Mouse (Mus musculus): ENCODE measurements around the gene Oaz1. TPM values are rescaled to one million over a fixed set of nuclear protein-coding genes. Genes with fewer than 3 reads are reported as not detected.
A peak's percentile ranks its signal among the peaks of the same experiment; 100 is the strongest.

The Oaz1 gene
- polyA plus RNA-seq, 1 experiment from 2014 or later, result 1,786 TPM

GRCm38 (mm10) chr10:80857386-80857785 is 30.9 kb downstream of the Oaz1 start:
- H3K4me1 ChIP-seq, result peaks cover 34% of the 10 kb centered on the region

GRCm38 (mm10) chr10:80857848-80858247 is 31.4 kb downstream of the Oaz1 start:
- no peak for ATAC-seq (ENCODE audit: insufficient number of reproducible peaks, insufficient read depth, low FRiP score, low TSS enrichment)
- no peaks in the 10 kb centered on the region for H3K9me3 ChIP-seq
- no peaks in the 10 kb centered on the region for H3K27me3 ChIP-seq
- peak overlapping the region; percentile 44 for H3K9ac ChIP-seq
- H3K4me3 ChIP-seq, result no peak overlapping the region
- peak overlapping the region; percentile 60 for H3K27ac ChIP-seq
- H3K36me3 ChIP-seq, result peaks cover 21% of the 10 kb centered on the region
- 0 out of 2 replicates have a peak overlapping the region, but pooled peaks have one; percentile 9 for H3K4me2 ChIP-seq (replicated peaks)
- WGBS, result 53% methylated on average over 3 of the region's 3 CpGs
- peaks cover 34% of the 10 kb centered on the region for H3K4me1 ChIP-seq

More at GRCm38 (mm10) chr10:80857386-80857785, 30.9 kb downstream of the Oaz1 start:
- H3K9me3 ChIP-seq, result no peaks in the 10 kb centered on the region
- no peaks in the 10 kb centered on the region for H3K27me3 ChIP-seq
- peak overlapping the region; percentile 98; the same call in 1 of the 2 replicates for H3K4me2 ChIP-seq (replicated peaks)
- H3K4me3 ChIP-seq, result no peak overlapping the region
- no peak for ATAC-seq (ENCODE audit: insufficient number of reproducible peaks, insufficient read depth, low FRiP score, low TSS enrichment)
- WGBS, result 32% methylated on average over 8 of the region's 8 CpGs
- peak overlapping the region; percentile 60 for H3K27ac ChIP-seq
- peaks cover 19% of the 10 kb centered on the region for H3K36me3 ChIP-seq
- H3K9ac ChIP-seq, result peak overlapping the region; percentile 44

GRCm38 (mm10) chr10:80858350-80858935 is 32.0 kb downstream of the Oaz1 start:
- Histone ChIP-seq H3K27me3 (no peaks in the 10 kb centered on the region), H3K36me3 (peaks cover 22% of the 10 kb centered on the region), H3K4me3 (no peak overlapping the region), H3K9me3 (no peaks in the 10 kb centered on the region), H3K27ac (0 out of 2 replicates have a peak overlapping the region, but pooled peaks have one; percentile 60), H3K9ac (peak overlapping the region; percentile 44; the same call in 1 of the 2 replicates), H3K4me2 (replicated peaks) (no peak overlapping the region), H3K4me1 (peaks cover 33% of the 10 kb centered on the region)
- WGBS, result 82% methylated on average over 7 of the region's 7 CpGs
- ATAC-seq (ENCODE audit: insufficient number of reproducible peaks, insufficient read depth, low FRiP score, low TSS enrichment), result no peak

DNA sequence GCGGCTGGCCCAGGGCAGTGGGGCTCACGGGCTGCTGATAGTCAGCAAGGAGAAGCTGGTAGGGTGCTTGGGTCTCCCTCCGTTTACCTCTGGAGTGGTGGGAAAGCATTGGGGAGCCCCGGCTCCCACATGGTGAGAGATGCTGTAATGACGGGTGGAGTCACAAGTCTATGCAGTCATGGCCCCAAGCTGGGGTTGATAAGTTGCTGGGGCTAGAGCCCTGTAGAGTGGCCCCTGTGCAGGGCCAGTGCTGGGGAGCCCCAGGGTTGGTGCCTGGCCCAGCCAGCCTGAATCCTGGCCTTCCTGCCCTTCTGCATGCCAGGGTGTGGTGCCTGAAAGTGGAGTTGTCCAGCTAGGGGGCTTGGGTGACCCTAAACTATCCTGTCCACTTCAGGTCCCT is 35.8 kb downstream of the Oaz1 start:
- Histone ChIP-seq H3K27ac (no peak overlapping the region), H3K4me3 (no peak overlapping the region), H3K27me3 (no peaks in the 10 kb centered on the region), H3K36me3 (peaks cover 50% of the 10 kb centered on the region), H3K4me2 (replicated peaks) (no peak overlapping the region), H3K4me1 (peaks cover 5% of the 10 kb centered on the region; the same call in 1 of the 2 replicates), H3K9ac (no peak overlapping the region), H3K9me3 (no peaks in the 10 kb centered on the region)
- WGBS, result 91% methylated on average over 5 of the region's 5 CpGs
- ATAC-seq (ENCODE audit: insufficient number of reproducible peaks, insufficient read depth, low FRiP score, low TSS enrichment), result no peak

- Histone ChIP-seq H3K4me3 (no peak overlapping the region), H3K27ac (no peak overlapping the region), H3K9me3 (no peaks in the 10 kb centered on the region), H3K4me1 (no peaks in the 10 kb centered on the region), H3K27me3 (no peaks in the 10 kb centered on the region), H3K36me3 (peaks cover 60% of the 10 kb centered on the region), H3K9ac (no peak overlapping the region), H3K4me2 (replicated peaks) (no peak overlapping the region)
- WGBS, result 91% methylated on average over 16 of the region's 16 CpGs
- no peak for ATAC-seq (ENCODE audit: insufficient number of reproducible peaks, insufficient read depth, low FRiP score, low TSS enrichment)
Measured at GRCm38 (mm10) chr10:80864446-80864845, 38.0 kb downstream of the Oaz1 start.

GRCm38 (mm10) chr10:80870993-80871392 is 44.5 kb downstream of the Oaz1 start:
- 92% methylated on average over 1 of the region's 6 CpGs for WGBS
- Histone ChIP-seq H3K4me2 (replicated peaks) (no peak overlapping the region), H3K36me3 (peaks cover 23% of the 10 kb centered on the region), H3K4me3 (no peak overlapping the region), H3K4me1 (no peaks in the 10 kb centered on the region), H3K27me3 (no peaks in the 10 kb centered on the region), H3K27ac (no peak overlapping the region), H3K9me3 (no peaks in the 10 kb centered on the region), H3K9ac (no peak overlapping the region)
- no peak for ATAC-seq (ENCODE audit: insufficient number of reproducible peaks, insufficient read depth, low FRiP score, low TSS enrichment)

GRCm38 (mm10) chr10:80871581-80871980 is 45.1 kb downstream of the Oaz1 start, which contains the start of gene Tmprss9:
Gene Tmprss9 (plus strand): TSS chr10:80871848.
- no peak within 1 kb of the TSS for H3K4me3 ChIP-seq
- H3K27me3 ChIP-seq, result no peaks in the 10 kb centered on the region
- no peak for ATAC-seq (ENCODE audit: insufficient number of reproducible peaks, insufficient read depth, low FRiP score, low TSS enrichment)
- peaks cover 18% of the 10 kb centered on the region for H3K36me3 ChIP-seq
- no peak within 1 kb of the TSS for H3K9ac ChIP-seq
- no peaks in the 10 kb centered on the region for H3K9me3 ChIP-seq
- H3K4me1 ChIP-seq, result no peaks in the 10 kb centered on the region
- WGBS, result 29% methylated on average over 9 of the region's 9 CpGs
- H3K27ac ChIP-seq, result no peak within 1 kb of the TSS
- H3K4me2 ChIP-seq (replicated peaks), result no peak within 1 kb of the TSS

DNA sequence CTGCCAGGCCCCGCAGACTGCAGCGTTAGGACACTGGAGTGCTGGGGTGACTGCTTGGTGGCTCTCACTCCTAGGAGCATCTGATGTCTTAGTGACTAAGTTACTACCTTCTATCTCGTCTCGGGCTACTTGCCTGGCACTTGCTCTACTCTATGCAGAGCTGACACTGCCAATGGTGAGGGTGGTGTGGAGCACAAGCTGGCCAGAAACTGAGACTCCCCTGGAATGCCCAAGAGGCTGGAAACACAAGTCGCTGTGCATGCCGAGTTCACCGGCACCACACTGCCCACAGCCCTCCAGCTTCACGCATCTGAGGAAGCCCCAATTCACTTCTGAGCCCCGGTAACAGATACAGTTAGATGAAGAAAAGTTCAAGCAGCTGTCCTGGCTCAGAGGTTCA is 47.6 kb downstream of the Oaz1 start:
- no peak overlapping the region for H3K27ac ChIP-seq
- H3K27me3 ChIP-seq, result no peaks in the 10 kb centered on the region
- H3K4me3 ChIP-seq, result no peak overlapping the region
- ATAC-seq (ENCODE audit: insufficient number of reproducible peaks, insufficient read depth, low FRiP score, low TSS enrichment), result no peak
- H3K4me2 ChIP-seq (replicated peaks), result no peak overlapping the region
- H3K9me3 ChIP-seq, result no peaks in the 10 kb centered on the region
- H3K9ac ChIP-seq, result no peak overlapping the region
- H3K4me1 ChIP-seq, result no peaks in the 10 kb centered on the region
- H3K36me3 ChIP-seq, result no peaks in the 10 kb centered on the region
- 85% methylated on average over 9 of the region's 9 CpGs for WGBS

GRCm38 (mm10) chr10:80876028-80876427 is 49.6 kb downstream of the Oaz1 start:
- ATAC-seq (ENCODE audit: insufficient number of reproducible peaks, insufficient read depth, low FRiP score, low TSS enrichment), result no peak
- WGBS, result 30% methylated on average over 5 of the region's 5 CpGs
- Histone ChIP-seq H3K4me2 (replicated peaks) (no peak overlapping the region), H3K9me3 (no peaks in the 10 kb centered on the region), H3K9ac (no peak overlapping the region), H3K27ac (no peak overlapping the region), H3K36me3 (no peaks in the 10 kb centered on the region), H3K27me3 (no peaks in the 10 kb centered on the region), H3K4me3 (no peak overlapping the region), H3K4me1 (no peaks in the 10 kb centered on the region)

GRCm38 (mm10) chr10:80876594-80876993 is 50.1 kb downstream of the Oaz1 start:
- no peak overlapping the region for H3K4me3 ChIP-seq
- 29% methylated on average over 3 of the region's 3 CpGs for WGBS
- H3K27ac ChIP-seq, result no peak overlapping the region
- ATAC-seq (ENCODE audit: insufficient number of reproducible peaks, insufficient read depth, low FRiP score, low TSS enrichment), result no peak
- no peaks in the 10 kb centered on the region for H3K36me3 ChIP-seq
- H3K9me3 ChIP-seq, result no peaks in the 10 kb centered on the region
- H3K9ac ChIP-seq, result no peak overlapping the region
- no peaks in the 10 kb centered on the region for H3K4me1 ChIP-seq
- H3K27me3 ChIP-seq, result no peaks in the 10 kb centered on the region
- H3K4me2 ChIP-seq (replicated peaks), result no peak overlapping the region

Measured in embryonic facial prominence, embryonic 12.5 days (tissue).